Mouse (Mus musculus): ENCODE data around the gene Swap70.

DNA sequence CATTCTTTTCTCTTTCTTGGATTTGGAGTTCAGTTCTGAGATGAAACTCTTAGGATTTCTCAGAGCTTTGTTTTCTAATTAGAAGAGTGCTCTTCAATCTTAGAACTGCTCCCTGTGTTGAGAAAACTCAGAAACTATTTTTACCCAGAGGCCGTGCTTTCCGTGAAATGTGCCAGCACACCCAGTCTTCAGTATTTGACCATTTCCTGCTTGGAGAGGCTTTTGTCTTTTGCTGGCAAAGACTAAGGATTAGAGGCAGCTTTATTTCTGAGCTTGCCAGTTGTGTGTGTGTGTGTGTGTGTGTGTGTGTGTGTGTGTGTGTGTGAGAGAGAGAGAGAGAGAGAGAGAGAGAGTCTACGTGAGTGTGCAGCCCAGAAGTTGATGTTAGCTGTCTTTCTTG lies 6.6 kb upstream of the Swap70 start:
- no peak for TF ChIP-seq POLR2A (IDR thresholded peaks at IDR 0.05; ENCODE audit: control insufficient read depth, low read depth, low read length)
- no peak for TF ChIP-seq CTCF (IDR thresholded peaks at IDR 0.05; ENCODE audit: control insufficient read depth, insufficient read depth, insufficient replicate concordance, low read depth, low read length)

Measured in testis, adult 2 months (tissue).